Mouse (Mus musculus): ENCODE measurements at regions not wholly inside any gene's neighbourhood (a gene's known extent, or its start where the extent isn't known, plus 50 kb on each side); places are given as distances from the start of the nearest gene placed in this dataset.
A peak's percentile ranks its signal among the peaks of the same experiment; 100 is the strongest.

DNA sequence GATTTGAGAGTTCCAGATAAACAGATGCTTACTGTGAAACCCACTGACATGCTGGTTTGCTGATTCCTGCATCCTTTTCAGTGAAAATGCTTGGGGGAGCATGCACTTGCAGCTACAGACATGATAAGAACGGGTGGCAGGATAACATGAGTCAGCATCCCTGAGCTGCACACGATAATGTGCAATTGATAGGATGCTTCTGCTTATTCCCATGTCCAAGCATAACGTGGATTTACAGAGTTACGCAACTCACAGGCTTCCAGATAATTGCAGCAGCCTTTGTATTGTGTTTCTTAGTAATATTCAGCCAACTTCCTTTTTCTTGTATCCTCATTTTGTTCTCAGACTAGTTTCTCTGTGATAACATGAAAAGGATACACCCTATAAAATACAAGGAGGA is 245.7 kb downstream of the Flrt2 start:
- DNase-seq, result no peak

DNA sequence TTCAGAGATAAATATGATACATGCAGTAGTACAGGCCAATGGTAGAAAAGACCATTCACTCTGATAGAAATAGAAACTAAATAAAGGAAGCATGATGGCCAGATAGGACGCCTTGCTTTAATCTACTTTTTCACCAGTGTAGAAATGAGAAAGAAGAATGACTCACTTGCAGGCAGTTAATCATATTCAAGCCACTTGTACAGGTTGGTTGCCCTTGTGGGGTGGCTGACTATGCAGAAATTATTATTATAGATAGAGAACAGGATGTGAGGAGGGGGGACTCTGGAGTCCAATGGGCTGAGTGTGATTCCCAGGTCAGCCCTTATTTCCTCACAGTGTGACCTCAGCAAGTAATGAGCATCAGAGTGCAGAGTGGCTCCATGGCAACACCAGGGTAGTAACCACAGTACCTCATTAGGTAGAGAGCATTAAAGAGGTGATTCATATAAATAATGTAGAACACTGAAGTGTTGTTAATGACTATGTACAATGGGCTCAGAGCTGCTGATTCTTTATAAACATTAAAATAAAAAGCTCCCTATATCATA is 248.5 kb downstream of the Flrt2 start:
- no peak for DNase-seq

DNA sequence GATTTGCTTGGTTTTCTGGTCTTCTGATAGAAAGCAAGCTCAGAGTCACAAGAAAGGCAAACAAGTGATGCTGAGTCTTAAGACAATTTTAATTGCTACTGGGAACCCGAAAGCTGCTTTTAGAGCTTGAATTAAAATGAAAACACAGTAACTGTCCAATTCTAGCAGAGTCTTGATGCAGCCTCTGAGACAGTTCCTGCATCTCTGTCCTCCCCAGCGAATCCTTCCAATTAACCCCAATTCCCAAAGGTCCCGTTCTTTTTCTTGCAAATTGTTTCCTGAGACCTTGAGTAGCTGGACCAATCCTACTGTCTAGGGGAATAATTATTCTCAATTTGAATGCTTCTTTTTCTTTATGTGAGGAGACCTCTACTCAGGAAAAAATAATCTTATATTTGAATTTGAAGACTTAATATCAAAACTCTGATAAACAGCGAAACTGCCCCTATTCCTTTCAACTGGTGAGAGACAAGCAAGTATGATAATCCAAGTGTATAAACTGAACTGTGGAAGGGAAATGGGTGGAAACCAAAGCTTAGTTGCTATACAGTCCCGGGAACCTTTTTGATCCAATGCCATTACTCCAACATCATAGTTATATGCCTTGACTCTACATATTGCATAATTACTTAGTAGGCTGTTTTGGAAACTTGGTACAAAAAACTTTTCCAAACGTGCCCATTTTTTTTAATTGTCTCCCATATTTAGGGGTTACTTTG is 267.9 kb downstream of the Flrt2 start:
- peak; percentile 33 for DNase-seq

DNA sequence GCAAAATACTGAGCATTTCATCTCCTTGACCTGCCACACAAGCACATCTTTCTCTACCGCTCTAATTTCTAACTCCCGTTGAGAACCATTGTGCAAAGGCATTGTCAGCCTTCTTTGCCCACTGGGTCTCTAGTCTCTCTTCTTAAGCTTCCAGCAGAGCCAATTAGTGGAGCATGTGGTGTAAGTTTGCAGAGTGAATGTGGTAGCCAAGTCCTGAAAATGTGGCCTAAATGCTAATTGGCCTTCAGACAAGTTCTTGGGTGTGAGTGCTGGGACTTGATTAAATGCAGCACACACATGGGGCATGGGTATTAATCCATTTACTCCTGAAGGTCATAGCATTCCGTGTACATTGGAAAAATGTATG is 268.5 kb downstream of the Flrt2 start:
- DNase-seq, result no peak

DNA sequence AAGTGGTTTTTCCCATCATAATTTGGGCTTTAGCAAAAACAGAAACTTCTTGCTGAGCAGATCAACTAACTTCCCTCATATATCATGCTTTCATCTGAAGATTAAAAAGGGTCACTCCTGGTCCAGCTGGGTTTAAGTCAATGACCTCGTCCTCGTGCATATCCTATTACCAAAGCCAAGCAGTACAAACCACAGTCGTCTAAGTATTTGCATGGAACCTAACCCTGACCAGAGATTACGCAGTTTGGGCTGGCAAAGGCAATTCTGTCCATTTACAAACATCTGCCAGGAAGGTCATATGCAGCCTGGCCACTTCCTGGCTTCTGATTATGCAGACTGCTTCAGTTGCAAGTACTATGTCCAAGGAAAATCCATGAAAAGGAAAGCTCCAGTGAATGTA is 270.8 kb downstream of the Flrt2 start:
- peak; percentile 48 for DNase-seq

DNA sequence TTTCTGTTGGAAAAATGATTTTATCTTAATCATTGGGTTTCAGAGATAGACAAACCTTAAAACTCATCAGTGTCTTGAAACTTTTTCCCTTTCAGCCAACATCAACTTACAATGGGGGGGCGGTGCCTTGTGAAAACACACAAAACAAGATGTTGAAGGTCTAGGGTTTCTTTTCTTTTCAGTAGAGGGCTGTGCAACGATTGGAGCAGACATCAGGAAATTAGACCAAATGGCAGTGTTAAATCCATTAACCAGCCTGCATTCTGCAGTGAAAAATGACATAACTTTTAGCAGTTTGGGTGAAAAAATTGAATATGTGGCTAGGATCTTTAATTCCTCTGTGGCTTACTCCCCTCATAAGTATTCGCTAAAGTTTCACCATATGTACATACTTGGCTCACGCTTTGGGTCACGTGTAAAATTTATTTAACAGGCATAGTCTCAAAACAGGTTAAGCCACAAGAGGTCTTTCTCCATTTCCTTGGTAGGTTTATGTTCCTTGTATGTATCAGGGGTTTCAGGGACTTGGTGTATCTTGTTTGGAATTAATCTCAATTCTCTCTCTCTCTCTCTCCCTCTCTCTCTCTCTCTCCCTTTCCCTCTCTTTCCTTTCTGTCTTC is 296.8 kb downstream of the Flrt2 start:
- no peak for DNase-seq

DNA sequence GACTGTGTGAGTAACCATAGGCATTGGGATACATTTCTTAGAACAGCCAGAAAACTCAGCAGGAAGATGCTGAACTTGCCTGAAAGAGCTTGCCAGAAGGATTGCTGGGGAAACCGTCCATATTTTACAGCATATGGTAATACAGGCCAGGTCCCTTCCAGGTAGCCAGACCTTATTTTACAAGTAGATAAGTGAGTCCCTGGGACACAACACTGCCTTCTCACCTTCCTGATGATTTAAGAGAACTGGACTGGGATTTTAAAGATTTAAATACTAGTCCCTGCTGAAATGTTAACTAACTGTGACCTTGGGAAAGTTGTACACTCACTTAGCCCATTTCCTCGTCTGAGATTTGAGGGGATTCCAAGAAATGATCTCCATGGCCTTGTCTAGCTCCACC is 302.9 kb downstream of the Flrt2 start:
- DNase-seq, result no peak

DNA sequence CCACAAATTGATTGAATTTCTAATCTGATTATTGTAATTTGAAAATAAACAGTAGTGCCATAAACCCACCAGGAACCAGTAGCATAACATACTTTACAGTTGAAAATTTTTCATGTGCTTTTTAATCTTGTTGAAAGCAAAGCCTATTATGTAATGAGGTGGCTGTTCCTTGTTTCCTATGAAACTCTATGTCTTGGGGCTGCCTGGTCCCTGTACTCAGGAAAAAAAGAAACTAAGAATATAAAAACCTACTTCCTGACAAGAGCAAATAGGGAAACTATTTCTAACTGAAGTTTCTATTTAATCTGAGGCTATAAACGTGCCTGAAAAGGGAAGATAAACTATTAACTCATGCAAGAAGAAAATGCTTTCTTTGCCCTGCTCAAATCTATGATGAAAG is 338.2 kb downstream of the Flrt2 start:
- no peak for DNase-seq

DNA sequence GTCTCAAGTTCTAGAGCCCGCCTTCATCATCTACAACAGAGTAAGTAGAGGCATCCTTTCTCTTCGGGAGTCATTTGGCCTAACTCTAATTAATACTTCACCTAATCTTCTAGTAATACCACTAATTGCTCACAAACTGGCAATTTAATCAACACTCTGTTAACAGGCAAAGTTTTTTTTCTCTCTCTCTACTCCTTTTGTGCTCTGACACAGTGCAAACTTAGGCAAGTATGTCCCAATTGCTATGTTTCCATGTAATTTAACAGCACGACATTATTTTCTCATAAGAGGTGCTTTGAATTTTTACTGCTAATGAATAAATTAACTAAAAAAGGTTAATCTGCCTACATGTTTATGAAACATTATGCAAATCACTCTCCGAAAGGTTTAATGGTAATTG is 383.3 kb downstream of the Flrt2 start:
- no peak for DNase-seq

DNA sequence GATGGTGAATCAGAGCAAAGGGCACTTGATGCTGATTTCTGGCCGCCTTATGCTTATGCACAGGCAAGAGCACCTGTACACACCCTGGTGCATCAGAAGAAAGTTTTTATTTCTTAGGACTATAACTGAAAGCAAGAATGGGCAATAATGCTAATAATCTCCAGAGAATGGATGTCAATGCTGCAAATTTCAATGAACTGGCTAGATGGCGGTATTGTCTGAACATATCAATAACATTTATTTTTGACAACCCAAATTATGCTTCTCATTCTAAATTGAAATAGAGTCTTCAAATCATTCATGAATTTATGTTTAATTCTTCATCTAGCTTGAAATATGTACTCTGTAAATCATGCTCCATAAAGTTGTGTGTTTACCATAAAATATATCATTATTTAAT is 399.0 kb downstream of the Flrt2 start:
- no peak for DNase-seq

DNA sequence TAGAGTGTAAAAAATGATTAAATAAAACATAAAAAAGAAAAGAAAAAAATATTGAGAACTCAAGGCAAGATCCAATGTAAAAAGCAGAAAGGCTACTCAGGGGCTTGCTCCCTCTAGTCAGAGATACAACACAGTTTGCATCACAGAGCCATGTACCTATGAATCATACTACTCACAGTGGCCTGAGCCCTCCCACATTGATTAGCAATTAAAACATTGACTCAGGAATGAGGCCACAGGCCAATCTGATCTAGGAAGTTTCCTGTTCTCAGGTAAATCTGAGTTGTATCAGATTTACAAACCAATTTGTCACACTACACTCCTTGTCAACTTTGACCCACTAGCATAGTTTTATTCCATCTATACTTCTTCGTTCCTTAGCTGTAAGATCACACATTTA is 414.2 kb downstream of the Flrt2 start:
- DNase-seq, result no peak

DNA sequence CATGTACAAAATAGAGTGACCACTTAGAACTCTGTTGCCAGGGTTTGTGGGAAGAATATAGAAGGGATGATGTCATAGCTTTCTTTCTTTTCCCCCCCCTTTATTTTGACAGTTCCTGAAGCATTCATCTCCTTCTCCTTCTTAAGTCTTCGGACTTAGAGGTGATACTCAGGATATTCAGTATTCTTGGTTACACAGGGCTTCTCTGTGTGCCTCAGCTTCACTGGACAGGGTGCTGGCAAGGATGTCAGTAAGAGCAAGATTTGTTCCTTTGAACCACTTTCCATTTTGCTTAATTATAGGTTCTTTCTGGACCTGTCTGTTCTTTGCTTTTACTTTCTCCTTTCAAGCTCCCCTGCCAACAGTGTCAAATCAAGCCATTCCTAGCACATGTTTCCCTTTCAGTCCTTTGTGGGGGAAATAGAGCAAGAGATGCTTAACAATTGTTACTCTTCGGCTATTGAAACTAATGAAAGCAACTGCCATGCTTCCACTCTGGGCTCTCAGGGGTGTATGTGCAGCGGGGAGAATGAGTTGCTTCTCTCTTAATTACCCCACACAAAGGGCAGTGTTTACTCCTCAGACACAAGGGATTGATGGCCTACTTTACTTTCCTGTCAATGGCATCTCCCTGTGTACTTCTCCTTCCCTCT is 422.8 kb downstream of the Flrt2 start:
- no peak for DNase-seq

DNA sequence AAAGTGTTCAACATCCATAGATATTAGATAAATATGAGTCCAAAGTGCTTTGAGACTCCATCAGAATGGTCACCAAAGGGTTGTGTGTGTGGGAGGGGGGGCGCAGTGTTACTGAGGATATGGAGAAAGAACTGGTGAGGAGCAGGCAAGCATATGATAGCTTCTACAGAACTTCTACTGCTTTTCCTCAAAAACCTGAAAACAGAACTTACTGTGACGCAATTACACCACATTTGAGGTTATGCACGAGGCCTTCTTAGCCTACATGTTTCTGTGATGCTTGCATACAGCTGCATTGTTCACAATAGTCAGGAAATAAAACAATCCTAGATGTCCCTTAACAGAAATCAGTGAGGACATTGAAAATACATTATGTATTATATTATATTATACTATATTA is 425.5 kb downstream of the Flrt2 start:
- no peak for DNase-seq

DNA sequence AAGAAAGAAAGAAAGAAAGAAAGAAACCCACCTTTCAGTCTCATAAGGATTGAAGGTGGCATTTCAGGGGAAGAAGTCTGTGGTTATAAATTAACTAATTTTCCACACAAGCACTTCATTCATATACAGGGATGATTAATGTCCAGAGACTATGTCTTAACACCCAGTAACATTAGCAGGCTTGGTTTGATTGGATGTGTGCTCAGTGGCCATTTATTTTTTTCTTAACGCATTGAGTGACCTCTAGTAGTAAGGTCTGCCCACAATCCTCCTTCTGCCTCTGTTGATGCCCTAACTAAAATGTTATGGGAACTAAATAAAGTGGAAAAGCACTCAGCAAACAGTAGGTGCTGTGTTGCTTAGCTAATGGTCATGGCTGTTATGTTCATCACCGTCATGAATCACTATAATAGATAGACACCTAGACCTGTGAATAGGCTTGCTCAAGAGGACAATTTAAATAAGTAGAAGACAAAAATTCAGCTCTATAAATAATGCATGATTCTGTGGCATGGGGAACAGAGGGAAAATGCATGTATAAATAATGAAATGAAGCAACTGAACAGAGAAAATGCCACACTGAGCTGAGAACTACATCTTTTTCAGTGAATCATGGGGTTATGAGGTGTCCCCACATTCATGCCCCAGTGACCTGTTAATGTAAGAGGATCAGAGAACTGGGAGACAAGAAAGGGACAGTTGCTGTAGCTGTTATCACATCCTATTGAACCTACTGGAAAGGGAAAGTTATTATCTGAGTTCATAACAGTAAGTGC is 432.3 kb downstream of the Flrt2 start:
- DNase-seq, result no peak

DNA sequence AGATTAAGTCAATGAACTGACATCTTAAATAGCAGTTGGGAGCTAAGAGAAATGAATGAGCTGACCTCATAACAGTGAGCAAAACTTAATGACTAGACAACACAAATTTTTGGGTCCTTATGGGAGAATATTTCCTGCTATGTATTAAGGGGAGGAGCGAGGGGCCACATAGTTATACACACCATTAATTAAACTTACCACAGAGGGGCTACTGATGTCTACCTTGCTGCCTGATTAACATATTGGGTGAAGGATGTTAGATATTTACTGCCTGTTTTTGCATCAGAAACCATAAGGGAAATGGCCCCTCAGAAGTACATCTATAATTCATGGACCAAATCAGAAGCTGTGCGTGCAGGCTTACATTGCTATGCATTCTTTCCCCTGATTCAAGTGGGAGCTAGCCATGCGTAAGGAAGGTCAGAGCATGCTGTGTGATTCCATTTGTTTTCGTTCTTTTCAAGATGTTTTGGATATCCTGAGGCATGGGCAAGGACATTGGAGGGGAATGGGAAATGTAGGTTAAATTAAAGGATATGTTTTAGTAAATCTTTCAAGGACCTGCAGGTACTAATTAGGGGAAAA is 437.9 kb downstream of the Flrt2 start:
- DNase-seq, result no peak

DNA sequence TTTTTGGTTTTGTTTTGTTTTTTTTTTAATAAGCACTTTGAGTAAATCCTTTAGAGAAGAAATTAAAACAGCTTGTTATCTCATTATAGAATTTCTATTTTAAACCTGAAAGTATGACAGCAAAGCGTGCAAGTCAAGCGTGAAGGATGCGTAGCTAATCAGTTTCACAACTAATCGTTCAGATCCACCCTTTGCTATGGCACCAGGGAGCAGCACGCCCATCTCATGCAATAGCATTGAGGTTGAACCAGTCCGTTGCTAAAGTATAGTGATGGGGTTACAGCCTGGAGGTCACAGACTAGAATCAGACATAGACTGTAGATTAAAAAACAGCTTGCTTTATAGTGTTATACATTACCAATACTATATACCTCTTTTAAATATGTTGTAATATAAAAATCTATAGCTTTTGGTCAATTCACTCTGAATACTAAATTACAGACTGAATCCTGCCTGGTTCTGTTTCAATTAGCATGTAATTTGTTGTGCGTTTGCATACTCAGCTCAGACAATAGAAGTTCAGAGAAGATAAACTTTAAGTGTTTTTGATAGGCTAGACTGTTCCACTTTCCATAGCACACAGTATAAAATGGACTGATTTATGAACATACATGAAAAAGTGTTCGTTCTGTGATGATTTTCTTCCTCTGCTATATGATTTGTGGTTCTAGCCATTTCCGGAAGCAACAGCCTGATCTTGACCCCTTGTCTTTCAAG is 438.9 kb downstream of the Flrt2 start:
- DNase-seq, result no peak

DNA sequence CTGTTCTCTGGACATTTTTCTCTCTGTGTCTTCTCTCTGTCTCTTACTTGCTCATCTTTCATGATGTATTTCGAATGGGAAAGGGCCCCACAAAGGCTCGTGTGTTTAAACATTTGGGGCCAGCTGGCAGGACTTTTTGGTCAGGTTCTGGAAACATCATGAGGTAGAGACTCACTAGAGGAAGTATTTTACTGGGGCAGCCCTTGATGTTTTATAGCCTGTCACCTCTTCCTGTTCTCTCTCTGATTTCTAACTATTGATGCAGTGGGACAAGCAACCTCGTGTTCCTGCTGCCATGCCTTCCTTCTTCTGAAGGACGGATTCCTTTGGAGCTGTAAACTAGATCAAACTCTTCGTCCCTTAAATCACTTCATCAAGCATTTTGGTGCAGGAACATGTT is 442.1 kb downstream of the Flrt2 start:
- no peak for DNase-seq

DNA sequence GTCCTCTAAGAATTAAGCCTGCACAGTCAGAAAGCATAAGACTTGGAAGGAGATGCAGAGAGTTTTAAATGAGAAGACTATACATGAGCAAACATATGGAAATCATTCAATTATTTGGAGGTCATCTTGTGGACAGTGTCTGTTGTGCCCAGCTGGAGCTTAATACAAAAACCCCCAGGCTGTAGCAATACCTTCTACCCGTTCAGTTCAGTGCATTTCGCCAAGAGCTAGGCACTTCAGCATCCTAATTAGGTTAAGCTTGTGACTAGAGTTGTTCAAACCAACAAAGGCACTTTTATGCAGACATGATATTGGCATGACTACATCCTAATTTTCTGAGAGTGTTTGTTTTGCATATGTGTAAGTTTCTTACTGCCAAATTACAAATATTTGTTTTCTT is 449.7 kb downstream of the Flrt2 start:
- no peak for DNase-seq

DNA sequence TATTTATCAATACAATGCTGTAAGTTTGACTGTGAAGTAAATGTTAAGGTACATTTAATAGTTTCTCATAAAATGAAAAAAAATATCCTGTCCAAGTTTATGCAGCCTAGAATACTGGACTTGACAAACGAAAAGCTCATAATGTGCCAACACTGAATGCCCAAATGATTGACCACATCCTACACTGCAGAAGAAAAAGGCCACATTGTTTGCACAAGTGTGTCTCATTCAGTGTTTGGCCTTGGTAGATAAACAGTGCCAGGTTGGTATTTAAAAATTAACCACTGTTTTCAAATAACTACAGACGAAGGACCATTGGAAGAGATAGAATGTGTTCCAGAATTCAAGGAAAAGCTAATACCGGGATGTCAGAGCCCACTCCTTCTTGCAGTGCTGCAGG is 462.1 kb downstream of the Flrt2 start:
- DNase-seq, result no peak

DNA sequence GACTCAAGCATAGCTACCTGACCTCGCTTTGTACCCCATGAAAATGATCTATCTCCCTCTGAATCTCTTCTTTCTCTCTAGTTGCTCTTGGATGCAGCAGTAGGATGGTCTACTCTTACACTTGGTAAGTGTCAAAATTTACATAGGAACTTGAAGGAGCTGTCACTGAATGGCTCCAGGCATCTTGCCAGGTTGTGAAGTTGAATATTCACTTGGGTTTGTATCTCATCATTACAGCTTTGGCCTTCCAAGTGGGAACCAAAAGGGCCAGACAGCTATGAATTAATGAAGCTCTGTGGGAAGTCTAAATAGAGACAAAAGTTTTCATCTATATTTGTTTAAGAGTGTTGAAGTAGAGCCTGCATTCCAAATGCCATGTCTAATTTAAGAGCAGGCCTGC is 475.5 kb downstream of the Flrt2 start:
- DNase-seq, result no peak

DNA sequence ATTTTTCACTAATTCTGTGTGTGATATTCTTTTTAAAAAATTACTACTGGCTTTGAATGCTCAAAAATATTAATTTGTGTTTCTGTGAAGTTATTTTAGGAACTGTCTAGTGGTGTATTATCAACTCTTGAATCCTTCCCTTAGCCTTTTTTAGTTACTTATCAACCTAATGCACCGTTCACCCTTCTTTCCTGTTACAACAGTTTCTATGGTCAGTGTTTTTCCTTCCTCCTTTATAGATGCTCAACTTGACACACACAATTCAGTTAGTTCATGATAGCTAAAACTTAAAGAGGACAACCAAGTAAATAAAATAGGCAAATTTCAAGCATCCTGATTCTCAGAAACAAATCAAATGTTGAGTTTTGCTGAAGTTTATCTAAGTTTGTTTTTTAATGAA is 506.9 kb downstream of the Flrt2 start:
- DNase-seq, result no peak

DNA sequence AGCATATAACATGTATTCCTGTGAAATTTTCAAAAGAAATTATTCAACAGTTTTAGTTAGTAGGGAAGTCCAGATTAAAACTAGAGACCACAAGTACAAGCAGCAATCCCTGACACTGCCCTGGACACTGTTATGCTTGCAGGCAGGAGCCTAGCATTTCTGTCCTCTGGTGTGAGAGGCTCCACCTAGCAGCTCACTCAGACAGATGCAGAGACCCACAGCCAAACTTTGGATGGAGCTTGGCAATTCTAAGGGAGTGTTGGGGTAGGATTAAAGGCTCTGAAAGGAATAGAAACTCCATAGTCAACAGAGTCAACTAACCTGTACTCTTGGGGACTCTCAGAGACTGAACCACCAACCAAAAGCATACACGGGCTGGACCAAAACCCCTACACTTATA is 509.8 kb downstream of the Flrt2 start:
- no peak for DNase-seq

Data from kidney, postnatal 14 days (tissue).